Mouse (Mus musculus) spleen, adult 18-20 months (tissue): ENCODE data around the gene Zbtb7a.

Experiments used
- DNase-seq, 2 experiments: peaks; one replicate each; pipeline ENCODE4 v3.0.0; 2022; ENCODE audit warnings: mixed read lengths in 2 of 2

The Zbtb7a gene

DNA sequence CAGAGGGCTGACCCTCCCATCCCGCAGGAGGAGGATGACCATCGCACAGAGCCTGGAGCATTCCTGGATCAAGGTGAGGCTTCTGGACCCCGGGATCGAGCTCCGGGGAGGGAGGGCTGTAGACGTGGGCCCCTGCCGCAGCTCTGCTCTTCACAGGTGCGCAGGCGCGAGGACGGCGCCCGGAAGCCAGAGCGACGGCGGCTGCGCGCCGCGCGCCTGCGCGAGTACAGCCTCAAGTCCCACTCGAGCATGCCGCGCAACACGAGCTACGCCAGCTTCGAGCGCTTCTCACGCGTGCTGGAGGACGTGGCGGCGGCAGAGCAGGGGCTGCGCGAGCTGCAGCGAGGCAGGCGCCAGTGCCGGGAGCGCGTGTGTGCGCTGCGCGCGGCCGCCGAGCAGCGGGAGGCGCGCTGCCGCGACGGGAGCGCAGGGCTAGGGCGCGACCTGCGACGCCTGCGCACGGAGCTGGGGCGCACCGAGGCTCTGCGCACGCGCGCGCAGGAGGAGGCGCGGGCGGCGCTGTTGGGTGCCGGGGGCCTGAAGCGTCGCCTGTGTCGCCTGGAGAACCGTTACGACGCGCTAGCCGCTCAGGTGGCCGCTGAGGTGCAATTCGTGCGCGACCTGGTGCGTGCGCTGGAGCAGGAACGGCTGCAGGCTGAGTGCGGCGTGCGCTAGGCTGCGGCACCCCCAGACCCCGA lies 57.4 kb downstream of the Zbtb7a start:
- peak; percentile 80 to 85 for DNase-seq

DNA sequence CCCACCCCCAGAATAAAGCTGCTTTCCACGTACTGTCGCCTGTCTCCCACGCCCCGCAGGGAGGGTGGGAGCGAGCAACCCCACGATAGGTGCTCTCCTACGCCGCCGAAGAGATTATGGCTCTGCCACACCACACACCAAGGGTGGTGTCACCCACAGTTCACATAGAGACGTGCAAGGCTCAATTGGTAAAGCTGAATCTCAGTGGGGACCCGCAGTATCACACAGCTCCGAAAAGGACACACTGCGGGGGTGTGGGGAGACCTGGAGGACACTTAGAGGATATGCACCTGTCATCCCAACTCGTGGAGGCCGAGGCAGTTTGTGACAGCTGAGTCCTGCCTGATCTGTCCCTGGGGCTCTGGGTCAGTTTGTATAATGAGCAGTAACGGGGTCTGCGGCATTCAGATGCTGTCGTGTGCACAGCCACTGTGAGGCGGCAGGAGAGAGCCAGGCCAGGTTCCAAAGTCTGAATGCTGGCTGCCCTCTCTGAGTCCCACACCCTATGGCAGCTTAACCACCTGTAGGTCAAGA lies 58.0 kb downstream of the Zbtb7a start:
- no peak for DNase-seq

DNA sequence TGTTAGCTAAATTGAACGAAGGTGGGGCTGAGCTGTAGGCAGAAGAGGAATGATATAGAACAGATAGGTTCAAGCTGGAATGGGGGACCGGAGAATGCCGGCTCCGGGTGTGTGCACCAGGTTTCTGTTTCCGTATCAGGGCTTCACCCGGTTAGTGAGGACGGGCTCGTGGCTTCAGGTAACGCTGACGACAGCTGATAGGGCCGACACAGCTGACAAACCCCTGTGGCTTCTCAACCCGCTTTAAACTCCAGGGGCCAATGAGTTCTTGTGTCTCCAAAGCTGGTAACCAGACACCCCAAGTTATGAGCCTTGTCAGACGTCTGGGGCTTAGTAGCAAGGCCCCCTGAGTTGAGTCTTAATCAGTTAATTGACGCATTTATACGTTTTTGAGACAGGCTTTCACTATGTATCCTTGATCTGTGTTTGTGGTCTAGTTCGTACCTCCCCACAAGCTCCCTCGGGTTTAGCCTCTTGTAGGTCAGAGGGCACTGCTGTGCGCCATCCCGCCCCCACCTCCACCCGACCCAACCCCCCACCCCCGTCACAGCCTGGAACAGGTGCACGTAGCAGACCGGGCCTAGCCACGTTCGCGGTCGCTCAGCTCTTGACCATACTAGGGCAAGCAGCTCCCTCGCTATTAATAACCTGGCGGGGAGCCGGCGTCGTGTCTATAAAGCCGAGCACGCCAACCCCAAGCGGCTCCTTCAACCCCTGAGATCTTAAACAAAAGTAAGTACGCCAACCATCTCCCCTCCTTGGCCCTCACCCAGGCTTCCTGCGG lies 59.2 kb downstream of the Zbtb7a start:
- DNase-seq: peak; percentile 51 to 60

DNA sequence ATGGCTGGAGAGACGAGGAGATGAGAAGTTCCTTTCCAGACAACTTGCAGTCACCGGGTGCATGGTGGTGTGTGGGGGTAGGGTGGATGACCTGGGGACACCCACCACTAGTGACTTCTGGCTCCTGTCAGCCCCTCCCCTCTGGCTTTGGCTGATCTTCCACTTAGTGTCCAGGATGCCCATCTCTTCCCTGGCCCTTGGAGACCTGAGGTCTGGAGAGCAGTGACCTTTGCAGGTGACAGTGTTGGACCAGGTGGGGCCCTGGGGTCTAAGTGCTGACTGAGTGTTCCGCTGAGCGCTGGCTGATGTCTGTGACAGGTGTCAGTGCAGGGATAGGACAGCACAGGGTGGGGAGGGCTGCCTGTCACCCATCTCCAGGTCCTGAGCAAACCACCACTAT lies 60.3 kb downstream of the Zbtb7a start:
- DNase-seq: no peak

DNA sequence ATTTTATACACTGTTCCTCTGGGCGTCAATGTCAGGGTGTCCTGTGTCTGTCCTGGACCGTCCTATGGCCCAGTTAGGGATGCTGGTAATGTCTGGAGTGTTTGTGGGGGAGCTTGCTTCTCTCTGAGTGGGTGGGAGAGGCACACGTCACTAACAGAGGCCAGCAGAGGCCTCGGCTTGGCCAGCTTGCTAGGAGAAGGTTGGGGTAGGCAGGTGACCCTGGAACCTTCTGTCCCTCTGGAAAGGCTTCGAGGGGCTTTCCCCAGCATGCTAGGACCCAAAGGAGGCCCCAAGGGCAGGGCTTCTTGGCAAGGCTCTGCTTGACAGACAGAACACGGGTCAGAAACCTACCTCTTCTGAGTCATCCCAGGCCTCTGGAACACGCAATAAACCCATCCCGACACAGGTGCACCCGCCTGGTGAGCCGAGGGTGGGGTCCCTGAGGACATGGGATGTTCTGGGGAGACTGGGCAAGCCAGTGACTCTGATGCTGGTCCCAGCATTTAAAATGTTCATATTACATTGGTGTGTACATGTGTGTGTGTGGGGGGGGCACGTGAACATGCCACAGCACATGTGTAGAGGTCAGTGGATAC lies 61.5 kb downstream of the Zbtb7a start:
- no peak for DNase-seq

DNA sequence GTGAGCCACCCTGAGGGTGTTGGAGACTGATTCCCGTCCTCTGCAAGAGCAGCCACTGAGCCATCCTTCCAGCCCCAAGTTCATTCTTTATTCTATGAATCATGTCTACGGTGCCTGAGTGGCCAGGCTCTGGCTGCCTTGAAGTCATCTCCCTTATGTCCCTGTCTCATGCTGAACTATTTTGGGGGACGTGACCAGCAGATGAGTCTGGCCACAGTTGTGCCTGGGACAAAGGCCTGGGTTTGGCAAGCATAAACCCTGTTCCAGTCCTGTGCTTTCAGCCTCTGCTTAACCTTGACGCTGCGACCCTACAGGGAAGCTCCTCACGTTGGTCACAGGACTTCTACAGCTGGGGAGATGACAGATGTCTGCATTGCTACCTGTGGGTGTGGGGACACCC lies 62.3 kb downstream of the Zbtb7a start:
- DNase-seq: no peak

DNA sequence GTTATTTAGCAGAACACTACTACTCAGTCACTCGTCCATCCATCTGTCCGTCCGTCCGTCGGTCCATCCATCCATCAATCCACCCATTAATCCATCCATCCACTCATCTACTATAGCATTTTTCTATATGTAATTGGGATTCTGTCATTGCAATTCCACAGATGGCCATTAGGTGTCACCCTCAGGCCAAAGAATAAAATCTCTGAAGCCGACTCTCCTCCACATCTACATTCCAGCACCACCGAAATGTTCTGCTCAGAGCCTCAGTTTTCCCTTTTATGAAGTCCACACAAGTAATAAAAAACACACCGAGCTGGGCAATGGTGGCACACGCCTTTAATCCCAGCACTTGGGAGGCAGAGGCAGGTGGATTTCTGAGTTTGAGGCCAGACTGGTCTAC lies 63.2 kb downstream of the Zbtb7a start:
- peak in 1 of 2 experiments; percentile 68 for DNase-seq

DNA sequence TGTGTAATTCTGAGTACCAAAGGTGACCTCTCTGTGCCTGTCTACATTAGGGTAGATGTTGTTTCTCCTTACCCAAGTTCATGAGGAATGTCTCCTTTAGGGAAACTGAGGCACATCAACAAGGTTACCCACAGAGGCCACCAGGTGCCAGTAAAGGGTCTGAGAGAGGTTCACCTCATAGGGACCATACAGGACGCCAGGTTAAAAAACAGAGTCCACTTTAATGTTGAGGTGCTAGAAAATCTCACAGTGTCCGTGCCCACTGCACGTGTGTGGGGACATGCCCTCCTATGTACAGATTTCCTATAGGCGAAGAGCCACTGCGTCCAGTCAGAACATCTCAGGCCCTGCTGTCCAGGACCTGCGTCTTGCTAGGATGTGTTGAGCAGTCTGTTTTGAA lies 64.0 kb downstream of the Zbtb7a start:
- no peak for DNase-seq

DNA sequence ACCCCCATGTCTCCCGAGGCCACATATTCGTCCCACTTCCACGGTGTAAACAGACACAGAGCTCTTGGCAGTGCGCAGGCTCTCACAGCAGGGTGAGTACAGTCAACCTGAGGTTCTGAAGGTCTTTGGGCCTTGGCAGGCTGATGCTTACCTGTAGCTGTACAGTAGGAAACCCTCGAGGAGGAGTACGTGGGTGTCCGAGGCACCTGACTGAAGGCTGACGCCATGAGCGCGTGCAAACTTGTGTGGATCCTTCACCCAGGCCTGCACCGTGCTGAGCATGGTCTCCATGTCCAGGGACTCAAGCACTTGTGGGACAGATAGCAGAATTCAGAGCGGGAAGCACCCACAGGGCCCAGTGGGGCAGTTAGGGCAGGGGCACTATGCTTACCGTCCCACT lies 65.1 kb downstream of the Zbtb7a start:
- no peak for DNase-seq

DNA sequence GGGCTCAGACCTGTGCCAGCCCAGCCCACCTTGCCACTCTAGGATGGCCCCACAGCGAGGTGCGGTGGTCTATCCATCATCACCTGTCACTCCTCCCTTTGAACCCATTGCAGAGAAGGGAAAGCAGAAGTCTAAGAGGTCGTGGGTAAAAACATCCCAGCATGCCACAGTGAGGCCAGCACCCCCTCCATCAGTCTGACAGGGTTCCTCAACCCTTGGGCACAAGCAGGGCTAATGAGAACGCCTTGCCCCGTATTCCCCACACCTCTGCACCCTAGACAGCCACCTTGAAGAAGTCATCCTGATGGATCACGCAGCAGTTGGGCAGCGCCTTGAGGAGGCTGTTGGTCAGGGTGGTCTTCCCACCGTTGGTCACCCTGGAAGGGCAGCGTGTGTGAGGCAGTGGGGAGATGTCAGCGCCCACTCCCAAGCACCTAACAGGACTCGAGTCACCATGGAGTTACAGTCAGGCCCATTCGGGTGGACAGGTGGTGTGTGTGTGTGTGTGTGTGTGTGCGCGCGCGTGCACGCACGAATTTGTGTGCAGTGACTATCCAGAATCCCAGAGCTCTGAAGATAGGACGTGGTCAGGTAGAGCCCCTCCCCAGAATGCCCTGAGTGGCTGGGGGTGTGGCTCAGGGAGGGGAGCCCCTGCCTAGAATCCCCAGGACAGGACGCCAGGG lies 65.7 kb downstream of the Zbtb7a start:
- DNase-seq: no peak

DNA sequence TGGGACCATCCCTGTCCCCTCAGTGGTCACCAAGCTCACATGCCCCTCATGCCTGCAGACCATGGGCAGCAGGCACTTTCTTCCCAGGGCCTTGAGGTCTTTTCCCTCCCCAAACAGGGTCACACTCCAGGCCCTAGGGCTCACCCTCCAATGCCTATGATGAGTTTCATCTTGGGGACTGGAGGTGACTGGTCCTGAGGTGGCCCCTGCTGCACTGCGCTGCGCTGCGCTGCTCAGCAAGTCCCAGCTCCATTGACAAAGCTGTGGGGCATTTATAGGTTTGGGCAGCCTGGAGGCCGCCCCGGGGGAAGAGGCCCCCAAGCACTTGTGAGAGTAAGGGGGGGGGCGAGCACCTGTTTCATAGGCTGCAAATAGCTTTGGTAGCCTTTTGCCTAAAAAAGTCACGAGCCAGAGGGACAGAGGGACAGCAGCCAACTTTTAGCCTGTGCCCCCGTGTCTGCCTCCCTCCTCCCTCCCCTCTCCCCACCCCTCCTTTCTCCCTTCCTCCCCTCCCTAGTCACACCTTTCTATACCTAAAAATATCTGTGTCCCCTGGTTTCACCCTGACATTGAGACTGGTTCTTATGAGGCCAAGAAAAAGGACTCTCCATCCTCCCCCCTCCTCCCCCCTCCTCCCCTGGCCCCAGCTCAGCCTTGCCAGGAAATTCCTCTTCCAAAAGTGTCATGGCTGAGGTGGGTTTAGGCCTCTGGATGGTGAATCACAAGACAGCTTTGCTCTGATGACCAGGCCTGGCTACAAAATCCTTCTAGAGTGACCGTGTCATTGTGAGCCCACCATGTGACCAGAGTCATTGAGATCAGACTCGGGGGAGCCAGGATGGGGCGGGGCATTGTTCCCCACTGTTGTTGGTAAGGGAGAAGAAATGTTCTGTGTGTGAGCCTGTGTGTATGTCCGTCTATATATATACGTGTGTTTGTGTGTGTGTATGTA lies 67.1 kb downstream of the Zbtb7a start, which contains the start of gene Nmrk2:
Gene Nmrk2 (minus strand): TSS at position 245 of the 952 bp plus-strand sequence.
- no peak for DNase-seq
